Mouse (Mus musculus) spleen, embryonic (tissue): ENCODE results near the gene Fam189a1.

ENCODE experiments used
- CTCF ChIA-PET: fragments of 350-600 bp; sonication (Branson Sonifier 250); formaldehyde crosslinking; loops from one replicate; lab custom pipeline; 2022; lab: Charles Lee

The Fam189a1 gene

GRCm38 (mm10) chr7:64950771-64951099, 205.6 kb downstream of the Fam189a1 start:
- CTCF ChIA-PET, result no interaction called here

DNA sequence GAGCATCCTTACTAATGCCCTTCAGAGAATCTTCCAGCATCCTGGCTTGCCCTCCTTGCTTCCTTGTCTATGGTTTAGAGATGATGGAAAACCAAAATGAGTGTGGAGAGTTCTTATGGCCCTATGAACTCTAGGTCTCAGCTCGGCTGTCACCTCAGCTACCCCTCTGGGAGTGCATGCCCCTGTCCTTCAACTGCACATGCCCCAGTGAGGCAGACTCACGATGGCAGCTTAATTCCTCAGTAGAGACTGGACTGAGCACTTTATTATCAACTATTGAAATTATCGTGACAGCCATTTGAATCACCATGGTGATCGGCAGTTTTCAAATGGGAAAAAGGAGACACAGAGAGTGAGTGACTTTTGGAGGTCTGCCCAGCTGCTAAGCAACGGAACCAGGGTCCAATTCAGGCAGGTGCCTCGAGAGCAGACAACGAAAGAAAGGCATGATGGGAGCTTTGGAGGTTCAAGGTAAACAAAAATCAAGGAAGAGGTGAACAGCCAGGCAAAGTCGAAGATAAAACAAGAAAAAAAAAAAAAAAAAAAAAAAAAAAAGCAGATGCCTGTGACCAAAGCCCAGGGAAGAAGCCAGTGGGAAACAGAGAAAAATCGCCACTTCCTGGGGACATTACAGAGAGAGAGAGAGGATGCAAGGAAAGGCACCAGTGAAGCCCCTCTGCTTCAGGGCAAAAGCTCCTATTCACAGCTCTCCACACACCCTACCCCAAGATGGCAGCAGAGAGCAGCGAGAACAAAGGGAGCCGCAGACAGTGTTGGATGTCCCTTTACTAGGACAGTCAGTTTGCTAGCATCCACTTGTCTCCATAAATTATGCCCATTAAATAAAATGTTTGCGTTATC, 206.2 kb downstream of the Fam189a1 start:
- CTCF ChIA-PET, result no interaction called here

DNA sequence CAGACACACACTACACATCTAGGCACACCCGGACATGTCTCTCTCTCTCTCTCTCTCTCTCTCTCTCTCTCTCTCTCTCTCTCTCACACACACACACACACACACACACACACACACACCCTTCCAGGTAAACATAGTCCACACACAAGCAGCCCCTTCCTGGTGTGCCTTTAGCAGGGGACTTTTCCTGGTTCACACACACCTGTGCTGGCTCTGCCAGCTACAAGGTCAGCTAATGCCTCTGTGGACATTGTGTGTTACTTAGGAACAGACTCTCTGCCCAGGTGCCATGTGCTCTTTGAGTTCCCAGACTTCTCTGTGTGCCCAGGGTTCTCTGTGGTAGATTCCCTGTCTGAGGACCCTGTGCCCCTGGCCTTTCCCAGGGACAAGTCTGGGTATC, 206.9 kb downstream of the Fam189a1 start:
- CTCF ChIA-PET, result interaction anchor here (0.7 kb wide), 1 partner anchor 41 kb away, joined by 10 read pairs; no protein-coding TSS in a partner anchor

GRCm38 (mm10) chr7:64944686-64945085, 211.7 kb downstream of the Fam189a1 start:
- CTCF ChIA-PET, result no interaction called here

GRCm38 (mm10) chr7:64944175-64944574, 212.2 kb downstream of the Fam189a1 start:
- CTCF ChIA-PET, result no interaction called here

DNA sequence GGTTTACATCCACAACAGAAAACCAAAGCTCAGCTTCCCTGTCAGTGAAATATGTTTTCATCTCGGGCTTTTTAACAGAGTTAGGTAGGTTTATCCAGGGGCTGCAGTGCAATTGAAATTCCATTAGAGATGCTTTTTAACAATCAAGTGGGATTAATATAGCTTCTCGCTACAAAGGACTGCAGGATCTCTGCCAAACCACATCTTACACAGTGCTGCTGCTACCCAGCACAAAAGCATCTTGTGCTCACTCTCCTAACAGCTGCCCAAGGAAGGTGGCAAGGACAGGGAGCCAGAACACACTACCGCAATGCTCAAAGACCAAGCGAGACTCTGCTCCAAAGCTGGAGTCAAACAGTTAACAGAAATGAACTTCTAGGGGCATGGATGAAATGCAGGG, 219.4 kb downstream of the Fam189a1 start:
- CTCF ChIA-PET, result no interaction called here

DNA sequence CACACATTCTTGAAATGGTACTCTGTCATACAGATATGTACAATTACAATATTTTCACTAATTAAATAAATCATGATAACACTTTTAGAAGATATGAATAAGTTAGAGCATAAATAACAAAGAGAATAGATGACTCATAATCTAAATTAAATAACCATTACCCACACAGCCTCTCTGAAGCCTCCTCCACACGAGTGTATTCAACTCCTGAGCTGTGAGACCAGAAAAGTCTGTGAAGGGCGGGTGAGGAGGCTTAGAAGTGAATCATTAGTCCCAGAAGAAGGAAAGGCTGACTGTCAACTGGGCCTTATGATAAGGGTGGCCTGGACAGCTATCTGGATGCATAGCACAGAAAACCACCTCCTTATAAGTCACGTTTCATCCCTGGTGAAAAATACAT, 222.3 kb downstream of the Fam189a1 start:
- CTCF ChIA-PET, result no interaction called here

- CTCF ChIA-PET, result no interaction called here
These were observed 225.4 kb downstream of the Fam189a1 start for GRCm38 (mm10) chr7:64930980-64931379.

DNA sequence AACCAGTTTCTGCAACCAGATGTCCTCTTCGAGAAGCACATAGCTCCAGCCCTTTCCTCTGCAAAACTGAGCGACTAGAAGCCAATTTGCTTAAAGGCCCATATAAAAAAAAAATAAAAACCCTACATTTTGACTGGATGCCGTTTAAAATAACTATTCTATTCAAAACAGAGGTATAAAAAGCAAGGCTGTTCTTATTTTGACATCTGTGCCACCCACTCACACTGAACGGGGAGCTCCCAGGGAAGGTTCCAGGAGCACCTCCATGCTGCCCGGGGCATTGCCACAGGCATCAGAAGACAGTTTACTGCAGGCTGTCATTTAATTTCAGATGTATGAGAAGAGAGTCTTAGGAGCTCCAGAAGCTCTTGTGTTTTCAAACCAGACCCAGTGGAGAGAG, 232.5 kb downstream of the Fam189a1 start:
- CTCF ChIA-PET, result no interaction called here

DNA sequence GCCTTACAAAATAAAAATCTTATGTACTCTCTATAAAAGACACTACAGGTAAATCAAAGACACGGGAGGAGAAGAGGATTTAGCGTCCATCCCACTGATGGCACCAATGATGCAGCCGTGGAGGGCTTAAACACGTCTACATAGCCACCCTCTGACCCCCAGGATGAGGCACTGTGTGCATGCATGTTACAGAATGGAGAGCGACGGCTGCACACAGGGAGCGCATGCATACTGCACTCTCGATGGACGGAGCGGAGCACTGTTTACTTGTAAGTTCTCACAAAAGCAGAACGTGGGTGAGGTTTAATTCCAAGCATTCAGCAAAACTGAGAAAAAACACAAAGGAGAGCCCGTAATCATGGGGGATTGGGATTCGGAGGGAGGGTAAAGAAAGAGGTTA, 235.2 kb downstream of the Fam189a1 start:
- CTCF ChIA-PET, result no interaction called here

DNA sequence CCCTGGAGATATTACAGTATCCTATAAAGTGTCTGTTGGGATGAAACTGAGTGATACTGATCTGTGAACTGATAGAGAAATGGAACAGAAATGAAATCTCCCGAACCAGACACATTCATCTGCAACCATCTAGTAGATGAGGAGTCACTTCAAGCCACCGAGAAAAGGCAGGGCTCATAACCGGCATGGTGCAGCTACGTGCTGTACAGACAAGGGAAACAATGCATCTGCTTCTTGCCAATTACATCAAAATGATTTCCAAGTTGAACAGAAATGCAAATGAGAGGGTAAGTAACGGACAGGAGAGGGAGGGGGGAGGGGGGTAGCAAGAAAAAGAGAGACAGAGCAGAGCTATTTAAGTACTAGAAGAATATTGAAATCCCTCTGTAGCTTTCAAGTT, 235.6 kb downstream of the Fam189a1 start:
- CTCF ChIA-PET, result no interaction called here

- CTCF ChIA-PET, result interaction anchor here (0.6 kb wide), 1 partner anchor 48 kb away, joined by 8 read pairs; no protein-coding TSS in a partner anchor
These were observed 239.7 kb downstream of the Fam189a1 start for GRCm38 (mm10) chr7:64916654-64917053.

DNA sequence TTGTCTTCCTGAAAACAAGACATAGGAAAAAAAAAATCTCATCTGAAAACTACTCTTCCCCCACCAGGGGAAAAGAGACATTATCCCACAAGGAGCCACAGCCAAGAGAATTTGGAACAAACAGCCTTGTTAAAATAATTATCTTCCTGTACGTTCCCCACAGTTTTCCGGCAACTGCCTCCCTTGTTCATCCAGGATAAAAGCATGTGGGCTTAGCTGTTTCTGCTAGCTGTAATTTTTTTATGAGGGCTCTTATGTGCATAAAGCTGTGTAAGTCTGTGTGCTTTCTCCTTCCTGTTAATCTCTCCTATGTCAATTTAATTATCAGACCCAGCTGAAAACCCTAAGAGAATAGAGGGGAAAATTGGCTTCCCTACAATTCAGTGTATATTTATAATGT, 241.2 kb downstream of the Fam189a1 start:
- CTCF ChIA-PET, result no interaction called here

- CTCF ChIA-PET, result no interaction called here
These were observed 244.4 kb downstream of the Fam189a1 start for GRCm38 (mm10) chr7:64911945-64912344.

- CTCF ChIA-PET, result no interaction called here
These were observed 246.2 kb downstream of the Fam189a1 start for GRCm38 (mm10) chr7:64910208-64910607.

- CTCF ChIA-PET, result no interaction called here
These were observed 249.4 kb downstream of the Fam189a1 start for GRCm38 (mm10) chr7:64906955-64907354.

GRCm38 (mm10) chr7:64905506-64905905, 250.9 kb downstream of the Fam189a1 start:
- CTCF ChIA-PET, result no interaction called here

DNA sequence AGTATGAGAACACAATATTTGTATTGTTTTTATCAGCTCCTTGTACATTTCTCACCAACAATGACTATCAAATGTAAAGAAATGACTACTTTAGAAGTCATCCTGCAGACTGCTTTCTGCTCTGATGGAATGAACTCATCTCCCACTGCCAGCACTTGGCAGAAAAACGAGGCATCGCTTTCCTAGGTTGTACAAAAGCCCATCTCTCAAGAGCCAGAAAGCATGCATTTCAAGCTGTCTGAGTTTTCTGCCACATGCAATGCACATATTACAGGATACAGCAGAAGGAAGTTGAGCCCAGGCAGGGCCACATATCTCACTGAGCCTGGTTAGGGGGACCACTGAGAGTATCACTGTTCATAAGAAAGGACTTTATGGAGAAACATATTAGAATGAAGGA, 256.1 kb downstream of the Fam189a1 start:
- CTCF ChIA-PET, result no interaction called here

DNA sequence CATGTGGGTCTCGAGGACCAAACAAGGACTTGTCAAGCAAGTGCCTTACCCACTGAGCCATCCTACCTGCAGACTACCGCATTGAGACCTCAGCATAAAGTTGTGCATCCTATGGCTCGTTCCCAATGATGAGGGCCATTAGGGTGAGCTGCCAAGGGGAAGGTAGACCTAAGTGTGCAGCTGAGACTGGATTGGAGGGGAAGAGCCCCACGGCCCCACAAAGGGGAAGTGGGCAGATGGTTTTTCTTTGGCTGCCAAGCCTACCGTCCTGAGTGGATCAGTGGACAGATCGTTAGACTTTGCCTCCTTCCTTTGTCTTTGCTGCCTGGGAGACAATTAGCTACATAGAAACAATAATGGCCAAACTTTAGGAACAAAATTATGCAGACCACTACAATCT, 259.8 kb downstream of the Fam189a1 start:
- CTCF ChIA-PET, result no interaction called here

DNA sequence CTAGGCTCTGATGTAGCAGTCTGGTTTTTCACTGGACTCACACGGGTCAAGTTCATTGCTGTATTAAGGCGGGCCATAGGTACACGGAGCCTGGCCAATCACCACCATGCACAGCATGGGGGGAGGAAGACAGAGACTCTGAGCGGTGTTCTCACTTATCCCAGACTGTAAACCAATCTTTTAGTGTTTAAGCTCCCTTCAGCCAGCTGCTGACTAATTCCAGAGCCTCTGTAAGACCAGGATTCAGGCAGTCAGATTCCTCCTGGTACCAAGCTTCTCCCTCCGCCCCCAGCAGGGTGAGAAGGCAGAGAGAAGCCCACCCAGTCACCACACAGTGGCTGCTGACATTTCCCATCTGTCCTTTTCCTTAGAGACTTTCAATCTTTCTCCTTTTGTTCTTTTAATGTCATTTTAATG, 260.7 kb downstream of the Fam189a1 start:
- CTCF ChIA-PET, result no interaction called here

DNA sequence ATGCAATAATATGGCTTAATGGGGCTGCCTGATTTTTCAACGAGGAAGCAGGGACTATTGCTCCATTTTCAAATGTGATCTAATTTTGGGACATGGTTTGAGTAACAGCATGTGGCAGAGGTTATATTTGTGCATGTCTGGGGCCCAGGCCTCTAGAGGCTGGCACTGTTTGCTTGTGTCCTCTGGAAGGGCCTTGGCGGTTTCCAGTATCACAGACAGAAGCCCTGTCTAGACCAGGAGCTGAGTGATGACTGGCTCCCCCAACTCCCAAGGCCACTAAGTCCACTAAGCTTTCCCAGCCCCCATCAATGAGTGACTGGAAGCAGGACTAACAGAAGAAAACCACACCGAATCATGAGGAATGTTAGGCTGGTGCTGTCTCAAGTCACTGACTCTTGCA, 265.2 kb downstream of the Fam189a1 start:
- CTCF ChIA-PET, result no interaction called here

- CTCF ChIA-PET, result no interaction called here
These were observed 266.5 kb downstream of the Fam189a1 start for GRCm38 (mm10) chr7:64889919-64890318.

DNA sequence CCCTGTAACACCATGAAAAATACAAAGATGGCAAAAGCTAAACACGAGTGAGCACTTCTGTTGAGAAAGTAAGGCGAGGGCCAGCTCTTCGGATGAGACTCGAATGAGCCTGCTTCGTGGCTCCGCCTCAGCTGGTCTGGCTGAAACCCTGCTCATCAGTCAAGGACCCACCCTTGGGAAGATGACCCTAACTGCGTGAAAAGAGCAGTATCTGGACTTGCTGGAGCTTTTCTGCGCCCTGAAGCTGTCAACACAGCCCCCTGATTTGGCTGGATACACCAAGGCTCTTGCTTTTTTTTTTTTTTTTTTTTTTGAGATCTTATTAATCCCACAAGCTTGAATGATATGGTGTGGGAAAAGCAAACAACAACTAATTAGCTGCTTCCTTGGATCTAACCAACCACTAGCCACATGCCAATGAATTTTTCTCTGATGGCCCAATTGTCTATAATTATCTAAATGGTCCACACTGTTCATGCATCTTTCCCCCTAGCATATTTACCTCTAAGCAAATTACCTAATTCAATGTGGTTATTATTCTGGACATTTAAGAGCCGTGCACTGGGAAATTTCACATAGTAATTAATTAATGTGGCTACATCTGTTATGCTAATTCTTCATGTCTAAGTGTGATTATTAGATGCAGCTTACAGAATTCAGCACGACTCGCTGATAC, 272.0 kb downstream of the Fam189a1 start:
- CTCF ChIA-PET, result no interaction called here
